Mouse (Mus musculus): ENCODE measurements around the gene Mdfi. TPM values are rescaled to one million over a fixed set of nuclear protein-coding genes. Genes with fewer than 3 reads are reported as not detected.

Gene Mdfi
- 13.1 and 13.2 TPM in 2 replicates for polyA plus RNA-seq (2016; fragmentation: Nextera tagmentation; extraction: Ambion mirVana)

- H3K36me3 ChIP-seq (replicated peaks): peaks cover 12% of the 10 kb centered on the region; the same call in 1 of the 2 replicates
- peak within 1 kb of the TSS; percentile 85 for H3K27ac ChIP-seq
- peaks cover 88% of the 10 kb centered on the region for H3K27me3 ChIP-seq (ENCODE audit: poor library complexity, severe bottlenecking)
- peaks cover 57% of the 10 kb centered on the region for H3K4me1 ChIP-seq
- no peak for DNase-seq (ENCODE audit: extremely low spot score, low spot score)
- peak within 1 kb of the TSS; percentile 74 for H3K4me3 ChIP-seq
- no peaks in the 10 kb centered on the region for H3K9me3 ChIP-seq
- 2% methylated on average over 18 of the region's 18 CpGs for WGBS
Measured at GRCm38 (mm10) chr17:47834482-47834767, at the start of gene Mdfi. Mdfi (minus strand) TSS chr17:47834691.

DNA sequence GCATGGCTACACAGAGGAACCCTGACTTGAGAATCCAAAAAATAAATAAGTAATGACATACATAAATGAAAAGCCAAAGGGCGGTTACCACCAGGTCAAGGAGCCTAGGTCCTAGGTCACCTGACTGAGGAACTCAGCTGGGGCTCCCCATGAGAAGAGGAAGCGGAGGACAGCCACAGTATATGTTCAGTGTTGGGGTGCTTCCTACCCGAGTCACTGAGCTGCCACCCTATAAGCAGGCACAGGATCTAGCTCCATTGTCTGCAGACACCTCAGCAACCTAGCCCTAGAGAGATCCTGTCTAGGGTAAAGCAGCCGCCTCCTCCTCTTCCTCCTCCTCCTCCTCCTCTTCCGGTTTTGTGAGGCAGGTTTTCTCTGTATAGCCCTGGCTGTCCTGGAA is 48.6 kb upstream of the Mdfi start:
- DNase-seq (ENCODE audit: extremely low spot score, low spot score): no peak
- no peak overlapping the region for H3K4me3 ChIP-seq
- H3K9me3 ChIP-seq: no peaks in the 10 kb centered on the region
- peaks cover 88% of the 10 kb centered on the region for H3K36me3 ChIP-seq (replicated peaks)
- H3K27ac ChIP-seq: no peak overlapping the region
- 89% methylated on average over 5 of the region's 5 CpGs for WGBS
- peaks cover 82% of the 10 kb centered on the region for H3K4me1 ChIP-seq
- peaks cover 38% of the 10 kb centered on the region for H3K27me3 ChIP-seq (ENCODE audit: poor library complexity, severe bottlenecking)

DNA sequence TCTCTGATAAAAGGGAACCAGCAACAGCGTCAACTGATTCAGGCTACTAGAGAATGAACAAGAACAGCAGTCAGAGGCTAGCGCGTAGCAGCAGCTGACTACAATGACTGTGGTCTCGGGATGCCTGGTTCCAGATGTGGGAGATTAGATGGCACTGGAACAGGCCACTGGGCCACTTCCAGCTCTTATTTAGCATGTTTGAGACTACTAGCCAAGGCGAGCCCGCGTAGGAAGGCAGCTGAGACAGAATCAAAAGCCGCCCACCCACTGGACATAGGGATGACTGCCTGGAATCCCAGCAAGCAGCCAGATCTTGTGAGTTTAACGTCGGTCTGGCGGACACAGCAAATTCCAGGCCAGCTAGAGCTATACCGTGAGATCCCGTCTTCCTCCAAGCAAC is 46.8 kb upstream of the Mdfi start:
- DNase-seq (ENCODE audit: extremely low spot score, low spot score): no peak
- Histone ChIP-seq H3K27me3 (ENCODE audit: poor library complexity, severe bottlenecking) (peaks cover 49% of the 10 kb centered on the region), H3K4me1 (peaks cover 82% of the 10 kb centered on the region), H3K36me3 (replicated peaks) (peaks cover 93% of the 10 kb centered on the region), H3K4me3 (no peak overlapping the region), H3K27ac (peak overlapping the region; percentile 36), H3K9me3 (no peaks in the 10 kb centered on the region)
- WGBS: 67% methylated on average over 13 of the region's 13 CpGs

- peaks cover 70% of the 10 kb centered on the region for H3K27me3 ChIP-seq (ENCODE audit: poor library complexity, severe bottlenecking)
- peak overlapping the region; percentile 83 for H3K27ac ChIP-seq
- H3K4me1 ChIP-seq: peaks cover 91% of the 10 kb centered on the region
- no peak for DNase-seq (ENCODE audit: extremely low spot score, low spot score)
- 24% methylated on average over 3 of the region's 3 CpGs for WGBS
- peaks cover 93% of the 10 kb centered on the region for H3K36me3 ChIP-seq (replicated peaks)
- no peaks in the 10 kb centered on the region for H3K9me3 ChIP-seq
- H3K4me3 ChIP-seq: peak overlapping the region; percentile 32; the same call in 1 of the 2 replicates
Measured at GRCm38 (mm10) chr17:47879207-47879606, 44.7 kb upstream of the Mdfi start.

DNA sequence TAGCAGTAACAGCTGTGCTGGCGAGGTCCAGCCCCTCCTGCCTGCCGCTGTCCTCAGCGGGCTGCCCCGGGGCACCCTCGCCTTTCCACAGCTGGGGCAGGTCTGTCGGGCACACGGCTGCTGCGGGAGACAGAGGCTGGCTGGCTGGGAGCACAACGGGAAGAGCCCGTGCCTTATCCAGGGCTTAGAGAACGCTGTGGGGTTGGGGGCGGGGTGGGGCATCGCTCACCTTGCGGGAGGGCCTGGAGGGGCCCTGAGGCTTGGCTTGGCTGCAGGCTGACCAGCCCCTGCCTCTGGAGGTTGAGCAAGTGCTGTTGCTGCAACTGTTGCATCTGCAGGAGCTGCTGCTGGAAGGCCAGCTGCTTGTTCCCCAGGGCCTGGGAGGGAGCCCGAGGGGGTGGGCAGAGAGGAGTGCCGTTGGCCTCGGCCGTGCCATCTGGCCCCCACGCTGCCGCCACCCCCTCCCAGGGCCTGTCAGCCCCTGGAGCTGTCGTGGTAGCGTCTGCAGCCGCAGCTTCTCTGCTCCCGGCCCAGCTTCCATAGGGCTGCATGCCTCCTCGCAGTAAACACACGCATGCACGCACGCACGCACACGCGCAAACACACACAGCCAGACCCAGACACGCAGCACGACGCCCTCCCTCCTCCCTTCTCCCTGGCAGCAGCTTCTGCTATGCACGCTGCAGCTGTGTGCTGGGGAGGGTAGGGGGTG is 44.0 kb upstream of the Mdfi start:
- DNase-seq (ENCODE audit: extremely low spot score, low spot score): no peak
- Histone ChIP-seq H3K4me1 (peaks cover 98% of the 10 kb centered on the region), H3K27me3 (ENCODE audit: poor library complexity, severe bottlenecking) (peaks cover 76% of the 10 kb centered on the region), H3K27ac (peak overlapping the region; percentile 83), H3K9me3 (no peaks in the 10 kb centered on the region), H3K36me3 (replicated peaks) (peaks cover 93% of the 10 kb centered on the region), H3K4me3 (peak overlapping the region; percentile 32)
- 13% methylated on average over 35 of the region's 35 CpGs for WGBS

- peaks cover 76% of the 10 kb centered on the region for H3K27me3 ChIP-seq (ENCODE audit: poor library complexity, severe bottlenecking)
- peak; percentile 46 for DNase-seq (ENCODE audit: extremely low spot score, low spot score)
- H3K4me3 ChIP-seq: peak overlapping the region; percentile 32
- no peaks in the 10 kb centered on the region for H3K9me3 ChIP-seq
- H3K27ac ChIP-seq: peak overlapping the region; percentile 83
- 13% methylated on average over 10 of the region's 10 CpGs for WGBS
- peaks cover 100% of the 10 kb centered on the region for H3K4me1 ChIP-seq
- peaks cover 93% of the 10 kb centered on the region for H3K36me3 ChIP-seq (replicated peaks)
Measured at GRCm38 (mm10) chr17:47877715-47878377, 43.4 kb upstream of the Mdfi start.

DNA sequence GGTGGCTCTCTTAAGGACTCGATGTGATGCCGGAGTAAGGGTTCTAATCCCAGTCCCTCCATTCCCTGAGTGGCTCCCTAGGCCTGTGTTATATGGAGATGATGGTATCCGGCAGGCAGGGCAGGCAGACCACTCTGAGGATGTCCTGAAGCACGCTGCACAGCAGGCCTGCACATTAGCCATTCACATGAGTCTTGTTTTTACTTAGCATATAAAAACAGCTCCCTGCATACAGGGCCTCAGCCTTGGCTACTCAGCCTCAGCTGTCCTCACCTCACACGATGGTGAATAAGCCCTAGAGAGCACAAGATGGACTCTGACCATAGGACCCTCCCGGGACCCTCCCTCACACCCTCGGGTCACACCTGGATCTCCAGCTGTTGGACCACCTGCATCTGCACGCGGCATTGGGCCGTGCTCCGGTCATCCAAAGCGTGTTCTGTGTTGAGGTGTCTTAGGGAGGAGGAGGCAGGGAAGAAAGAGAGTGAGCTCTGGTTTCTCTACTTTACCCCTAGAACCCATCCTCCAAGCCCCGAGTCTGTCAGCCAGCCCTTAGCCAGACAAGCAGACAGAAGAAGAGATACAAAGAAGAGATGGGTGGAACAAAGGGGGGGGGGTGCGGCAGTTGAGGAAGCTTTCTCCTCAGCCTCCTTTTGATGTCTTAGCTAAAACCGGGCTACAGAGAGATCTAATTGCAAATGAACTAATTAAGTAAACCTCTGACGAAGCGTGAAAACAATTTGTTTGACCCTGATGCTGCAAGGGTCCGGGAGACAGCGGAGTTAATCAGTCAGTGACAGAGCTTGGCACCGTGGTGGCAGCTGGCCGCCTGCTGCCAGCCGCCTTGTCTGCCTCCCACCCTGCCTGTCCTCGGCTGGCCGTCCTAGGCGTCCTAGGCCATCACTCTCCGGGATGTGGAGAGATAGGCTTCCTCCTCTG is 42.6 kb upstream of the Mdfi start:
- H3K27me3 ChIP-seq (ENCODE audit: poor library complexity, severe bottlenecking): peaks cover 76% of the 10 kb centered on the region
- peaks cover 100% of the 10 kb centered on the region for H3K4me1 ChIP-seq
- peaks cover 93% of the 10 kb centered on the region for H3K36me3 ChIP-seq (replicated peaks)
- DNase-seq (ENCODE audit: extremely low spot score, low spot score): no peak
- 19% methylated on average over 26 of the region's 26 CpGs for WGBS
- H3K4me3 ChIP-seq: peak overlapping the region; percentile 10; the same call in 1 of the 2 replicates
- peak overlapping the region; percentile 83 for H3K27ac ChIP-seq
- no peaks in the 10 kb centered on the region for H3K9me3 ChIP-seq

DNA sequence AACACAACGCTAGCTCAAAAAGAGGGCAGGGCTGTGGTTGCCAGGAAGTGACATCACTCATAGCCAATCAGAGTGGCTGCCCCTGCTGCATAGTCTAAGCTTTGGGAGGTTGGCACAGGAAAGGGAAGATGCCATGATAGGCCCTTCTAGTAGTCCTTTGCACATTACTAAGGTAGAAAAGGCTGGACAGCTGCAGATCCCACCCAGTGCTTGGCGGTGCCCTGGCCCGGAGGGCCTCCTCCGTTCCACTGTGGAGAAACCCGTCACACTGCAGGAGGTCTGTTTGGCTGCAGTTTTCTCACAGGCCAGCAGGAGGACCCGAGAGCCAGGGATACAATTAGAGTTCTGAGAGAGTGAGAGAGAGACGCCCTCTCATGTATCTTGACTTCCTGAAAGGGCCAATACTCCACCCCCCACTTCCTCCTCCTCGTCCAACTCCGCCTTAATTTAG is 38.9 kb upstream of the Mdfi start:
- WGBS: 22% methylated on average over 9 of the region's 9 CpGs
- Histone ChIP-seq H3K27me3 (ENCODE audit: poor library complexity, severe bottlenecking) (peaks cover 51% of the 10 kb centered on the region), H3K36me3 (replicated peaks) (peaks cover 100% of the 10 kb centered on the region), H3K27ac (peak overlapping the region; percentile 44; the same call in 1 of the 2 replicates), H3K4me1 (peaks cover 79% of the 10 kb centered on the region), H3K9me3 (no peaks in the 10 kb centered on the region), H3K4me3 (peak overlapping the region; percentile 20; the same call in 1 of the 2 replicates)
- peak; percentile 78 for DNase-seq (ENCODE audit: extremely low spot score, low spot score)

- no peak overlapping the region for H3K4me3 ChIP-seq
- H3K27me3 ChIP-seq (ENCODE audit: poor library complexity, severe bottlenecking): peaks cover 48% of the 10 kb centered on the region
- H3K9me3 ChIP-seq: no peaks in the 10 kb centered on the region
- peaks cover 76% of the 10 kb centered on the region for H3K4me1 ChIP-seq
- 79% methylated on average over 31 of the region's 31 CpGs for WGBS
- peak overlapping the region; percentile 44 for H3K27ac ChIP-seq
- H3K36me3 ChIP-seq (replicated peaks): peaks cover 100% of the 10 kb centered on the region
- no peak for DNase-seq (ENCODE audit: extremely low spot score, low spot score)
Measured at GRCm38 (mm10) chr17:47872311-47873011, 38.0 kb upstream of the Mdfi start.

- DNase-seq (ENCODE audit: extremely low spot score, low spot score): no peak
- no peak overlapping the region for H3K4me3 ChIP-seq
- 96% methylated on average over 10 of the region's 10 CpGs for WGBS
- H3K4me1 ChIP-seq: peaks cover 57% of the 10 kb centered on the region
- peaks cover 39% of the 10 kb centered on the region for H3K27me3 ChIP-seq (ENCODE audit: poor library complexity, severe bottlenecking)
- H3K9me3 ChIP-seq: no peaks in the 10 kb centered on the region
- no peak overlapping the region for H3K27ac ChIP-seq
- H3K36me3 ChIP-seq (replicated peaks): peaks cover 92% of the 10 kb centered on the region
Measured at GRCm38 (mm10) chr17:47869874-47870273, 35.4 kb upstream of the Mdfi start.

DNA sequence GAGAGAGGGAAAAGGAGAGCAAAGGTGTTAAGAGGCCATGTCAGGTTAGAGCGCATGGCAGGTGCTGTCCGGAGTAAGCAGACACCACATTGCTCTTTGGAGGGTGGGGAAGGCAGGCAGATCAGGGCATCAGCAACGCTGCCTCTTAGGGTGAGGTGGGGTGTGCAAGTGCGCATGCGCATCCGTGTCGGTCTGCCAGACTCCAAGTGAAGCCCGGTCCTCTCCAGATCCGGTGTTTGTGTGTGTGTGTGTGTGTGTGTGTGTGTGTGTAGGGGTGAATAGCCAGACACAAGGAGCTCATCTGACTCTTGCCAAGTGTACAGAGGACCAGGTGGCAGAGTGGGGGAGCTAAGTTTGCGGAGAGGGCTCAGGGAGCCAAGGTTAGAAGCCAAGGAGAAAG is 31.5 kb upstream of the Mdfi start:
- WGBS: 69% methylated on average over 10 of the region's 10 CpGs
- no peak overlapping the region for H3K27ac ChIP-seq
- peaks cover 44% of the 10 kb centered on the region for H3K4me1 ChIP-seq
- H3K4me3 ChIP-seq: no peak overlapping the region
- H3K9me3 ChIP-seq: no peaks in the 10 kb centered on the region
- H3K36me3 ChIP-seq (replicated peaks): peaks cover 53% of the 10 kb centered on the region
- no peak for DNase-seq (ENCODE audit: extremely low spot score, low spot score)
- peaks cover 33% of the 10 kb centered on the region for H3K27me3 ChIP-seq (ENCODE audit: poor library complexity, severe bottlenecking)

DNA sequence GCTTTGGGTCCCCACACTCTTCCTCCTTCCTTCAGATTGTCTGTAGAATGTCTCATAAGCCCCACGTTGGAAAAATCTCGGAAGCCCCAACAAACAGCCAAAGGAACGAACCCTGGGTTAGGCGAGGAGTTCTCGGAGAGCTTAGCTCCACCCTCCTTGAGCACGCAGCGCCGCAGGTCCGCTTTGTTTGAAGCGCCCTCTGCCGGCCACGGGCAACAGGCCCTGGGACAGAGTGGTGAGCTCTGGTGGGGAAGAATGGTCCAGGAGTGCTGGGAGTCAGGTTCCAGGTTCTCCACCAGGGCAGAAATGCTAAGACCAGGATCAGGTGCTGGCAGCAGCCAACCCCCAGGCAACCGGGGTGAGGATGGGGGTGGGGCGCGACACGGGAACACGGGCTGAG is 30.0 kb upstream of the Mdfi start:
- peaks cover 49% of the 10 kb centered on the region for H3K4me1 ChIP-seq
- 2% methylated on average over 17 of the region's 17 CpGs for WGBS
- H3K27me3 ChIP-seq (ENCODE audit: poor library complexity, severe bottlenecking): peaks cover 36% of the 10 kb centered on the region
- no peaks in the 10 kb centered on the region for H3K9me3 ChIP-seq
- DNase-seq (ENCODE audit: extremely low spot score, low spot score): peak; percentile 87
- H3K27ac ChIP-seq: peak overlapping the region; percentile 71
- peaks cover 38% of the 10 kb centered on the region for H3K36me3 ChIP-seq (replicated peaks)
- H3K4me3 ChIP-seq: peak overlapping the region; percentile 16; the same call in 1 of the 2 replicates

Data from forebrain, embryonic 10.5 days (tissue).